Mouse (Mus musculus): ENCODE results near the gene Foxn2. TPM values are rescaled to one million over a fixed set of nuclear protein-coding genes. Genes with fewer than 3 reads are reported as not detected.

Gene Foxn2
- polyA plus RNA-seq, 2 experiments: 4.8 to 8.8 TPM

DNA sequence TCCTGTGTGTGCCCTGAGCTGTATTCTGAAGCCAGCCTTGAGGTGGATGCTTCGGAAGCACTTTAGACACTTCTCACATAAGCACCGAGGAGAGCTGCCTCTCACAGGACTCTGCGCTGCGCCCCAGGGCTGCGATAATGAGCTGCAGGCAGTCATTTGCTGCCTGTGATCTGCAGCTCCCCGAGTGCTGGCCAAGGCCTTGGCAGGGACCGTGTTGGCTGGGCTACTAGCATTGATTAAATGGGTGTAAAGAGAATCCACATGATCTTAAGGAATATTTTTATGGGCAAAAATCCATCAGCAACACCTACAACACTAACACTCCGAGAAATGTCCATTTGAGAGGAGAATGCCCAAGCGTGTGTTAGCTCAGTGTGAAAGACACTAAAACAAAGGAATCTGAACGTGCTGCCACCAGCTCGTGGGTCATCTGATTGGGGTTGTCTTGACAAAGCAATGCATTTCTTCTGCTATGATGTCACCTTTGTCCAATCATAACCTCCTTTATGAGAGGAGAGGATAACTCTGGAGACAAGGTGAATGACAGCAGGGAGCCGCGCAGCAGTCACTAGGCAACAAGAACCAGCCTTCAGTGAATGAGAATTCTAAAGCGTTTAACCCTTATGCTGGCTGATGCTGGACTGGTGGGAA lies 53.7 kb downstream of the Foxn2 start:
- TF ChIP-seq EP300 (IDR thresholded peaks at IDR 0.05; ENCODE audit: low read depth): no peak
- no peak for TF ChIP-seq CTCF (IDR thresholded peaks at IDR 0.05; ENCODE audit: low read depth)
- WGBS (ENCODE audit: insufficient replicate concordance): 79% methylated on average over 14 of the region's 14 CpGs
- no peaks in the 10 kb centered on the region for H3K27me3 ChIP-seq (ENCODE audit: control insufficient read depth, insufficient read depth, low read length)
- H3K36me3 ChIP-seq (replicated peaks; ENCODE audit: control insufficient read depth, insufficient read depth, low read depth): peaks cover 7% of the 10 kb centered on the region
- no peaks in the 10 kb centered on the region for H3K4me1 ChIP-seq (replicated peaks; ENCODE audit: control insufficient read depth in 2 of 2, insufficient read depth in 2 of 2, low read length in 1 of 2)
- no peak overlapping the region for H3K4me3 ChIP-seq (ENCODE audit: insufficient read depth in 1 of 2, low read depth in 2 of 2, low read length in 2 of 2)
- ATAC-seq (ENCODE audit: insufficient read depth) (no peak), DNase-seq (ENCODE audit: low read depth in 3 of 3, low spot score in 3 of 3) (no peak)
- no peak overlapping the region for H3K9ac ChIP-seq (replicated peaks)
- no peaks in the 10 kb centered on the region for H3K9me3 ChIP-seq (ENCODE audit: control insufficient read depth, low read length)
- no peak overlapping the region for H3K4me2 ChIP-seq (ENCODE audit: low read depth)
- no peak overlapping the region for H3K27ac ChIP-seq

DNA sequence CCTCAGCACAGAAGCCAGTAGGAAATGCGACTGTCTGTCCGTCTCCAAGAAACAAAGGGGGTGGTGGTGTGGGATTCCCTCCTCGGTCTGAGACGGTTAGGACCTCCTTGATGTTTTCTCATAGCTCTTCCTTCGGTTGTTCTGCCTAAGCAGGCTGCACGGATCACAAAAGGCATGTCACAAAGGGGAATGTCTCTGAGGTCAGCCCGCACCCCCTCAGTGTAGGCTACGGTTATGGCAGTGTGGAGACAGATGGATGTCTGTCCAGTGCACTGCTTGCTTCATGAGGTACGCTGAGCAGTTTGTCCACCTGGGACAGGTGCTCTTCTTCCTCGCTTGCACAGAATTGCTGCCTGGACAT lies 54.2 kb downstream of the Foxn2 start:
- Histone ChIP-seq H3K4me1 (replicated peaks; ENCODE audit: control insufficient read depth in 2 of 2, insufficient read depth in 2 of 2, low read length in 1 of 2) (no peaks in the 10 kb centered on the region), H3K36me3 (replicated peaks; ENCODE audit: control insufficient read depth, insufficient read depth, low read depth) (peaks cover 7% of the 10 kb centered on the region), H3K9ac (replicated peaks) (no peak overlapping the region), H3K9me3 (ENCODE audit: control insufficient read depth, low read length) (no peaks in the 10 kb centered on the region), H3K27me3 (ENCODE audit: control insufficient read depth, insufficient read depth, low read length) (no peaks in the 10 kb centered on the region), H3K27ac (no peak overlapping the region), H3K4me2 (ENCODE audit: low read depth) (no peak overlapping the region), H3K4me3 (ENCODE audit: insufficient read depth in 1 of 2, low read depth in 2 of 2, low read length in 2 of 2) (no peak overlapping the region)
- WGBS (ENCODE audit: insufficient replicate concordance): 84% methylated on average over 10 of the region's 10 CpGs
- no peak for TF ChIP-seq CTCF (IDR thresholded peaks at IDR 0.05; ENCODE audit: low read depth)
- TF ChIP-seq EP300 (IDR thresholded peaks at IDR 0.05; ENCODE audit: low read depth): no peak
- ATAC-seq (ENCODE audit: insufficient read depth): no peak
- no peak for DNase-seq (ENCODE audit: low read depth in 3 of 3, low spot score in 3 of 3)

- H3K27me3 ChIP-seq (ENCODE audit: control insufficient read depth, insufficient read depth, low read length): no peaks in the 10 kb centered on the region
- no peaks in the 10 kb centered on the region; the same call in 1 of the 2 replicates for H3K36me3 ChIP-seq (replicated peaks; ENCODE audit: control insufficient read depth, insufficient read depth, low read depth)
- H3K4me1 ChIP-seq (replicated peaks; ENCODE audit: control insufficient read depth in 2 of 2, insufficient read depth in 2 of 2, low read length in 1 of 2): no peaks in the 10 kb centered on the region
- WGBS (ENCODE audit: insufficient replicate concordance): 54% methylated on average over 5 of the region's 5 CpGs
- no peak overlapping the region for H3K27ac ChIP-seq
- no peaks in the 10 kb centered on the region for H3K9me3 ChIP-seq (ENCODE audit: control insufficient read depth, low read length)
- H3K9ac ChIP-seq (replicated peaks): no peak overlapping the region
- H3K4me3 ChIP-seq (ENCODE audit: insufficient read depth in 1 of 2, low read depth in 2 of 2, low read length in 2 of 2): no peak overlapping the region
- H3K4me2 ChIP-seq (ENCODE audit: low read depth): no peak overlapping the region
- TF ChIP-seq EP300 (IDR thresholded peaks at IDR 0.05; ENCODE audit: low read depth): no peak
- TF ChIP-seq CTCF (IDR thresholded peaks at IDR 0.05; ENCODE audit: low read depth): no peak
- no peak for ATAC-seq (ENCODE audit: insufficient read depth)
- no peak for DNase-seq (ENCODE audit: low read depth in 3 of 3, low spot score in 3 of 3)
Observed at GRCm38 (mm10) chr17:88498090-88498682, 57.7 kb downstream of the Foxn2 start.

DNA sequence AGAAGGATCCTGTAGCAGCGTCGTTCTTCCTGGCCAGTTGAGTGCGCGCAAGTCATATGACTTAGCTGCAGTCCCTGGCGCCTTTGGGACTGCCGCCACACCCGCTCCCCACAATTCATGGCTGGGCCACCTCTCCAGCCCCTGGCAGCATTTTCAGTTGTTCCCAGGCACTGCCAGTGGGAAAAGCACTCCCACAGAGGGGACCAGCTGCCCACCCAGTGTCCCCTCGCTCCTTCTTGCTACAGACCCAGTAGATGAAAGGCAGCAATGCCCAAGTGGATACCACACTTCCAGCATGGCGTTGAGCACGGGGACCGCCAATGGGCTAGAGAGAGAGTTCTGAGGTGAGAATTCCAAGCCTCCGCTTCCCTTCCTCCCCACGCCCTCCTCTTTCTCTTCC lies 63.5 kb downstream of the Foxn2 start:
- Histone ChIP-seq H3K27me3 (ENCODE audit: control insufficient read depth, insufficient read depth, low read length) (no peaks in the 10 kb centered on the region), H3K36me3 (replicated peaks; ENCODE audit: control insufficient read depth, insufficient read depth, low read depth) (no peaks in the 10 kb centered on the region), H3K9me3 (ENCODE audit: control insufficient read depth, low read length) (no peaks in the 10 kb centered on the region), H3K4me2 (ENCODE audit: low read depth) (no peak overlapping the region), H3K4me3 (ENCODE audit: insufficient read depth in 1 of 2, low read depth in 2 of 2, low read length in 2 of 2) (no peak overlapping the region), H3K9ac (replicated peaks) (no peak overlapping the region), H3K4me1 (replicated peaks; ENCODE audit: control insufficient read depth in 2 of 2, insufficient read depth in 2 of 2, low read length in 1 of 2) (no peaks in the 10 kb centered on the region), H3K27ac (no peak overlapping the region)
- 88% methylated on average over 13 of the region's 13 CpGs for WGBS (ENCODE audit: insufficient replicate concordance)
- no peak for ATAC-seq (ENCODE audit: insufficient read depth)
- no peak for TF ChIP-seq CTCF (IDR thresholded peaks at IDR 0.05; ENCODE audit: low read depth)
- no peak for TF ChIP-seq EP300 (IDR thresholded peaks at IDR 0.05; ENCODE audit: low read depth)
- DNase-seq (ENCODE audit: low read depth in 3 of 3, low spot score in 3 of 3): no peak

GRCm38 (mm10) chr17:88505275-88505723 lies 64.8 kb downstream of the Foxn2 start:
- Histone ChIP-seq H3K27me3 (ENCODE audit: control insufficient read depth, insufficient read depth, low read length) (no peaks in the 10 kb centered on the region), H3K4me3 (ENCODE audit: insufficient read depth in 1 of 2, low read depth in 2 of 2, low read length in 2 of 2) (no peak overlapping the region), H3K4me2 (ENCODE audit: low read depth) (no peak overlapping the region), H3K27ac (no peak overlapping the region), H3K4me1 (replicated peaks; ENCODE audit: control insufficient read depth in 2 of 2, insufficient read depth in 2 of 2, low read length in 1 of 2) (no peaks in the 10 kb centered on the region), H3K9ac (replicated peaks) (no peak overlapping the region), H3K36me3 (replicated peaks; ENCODE audit: control insufficient read depth, insufficient read depth, low read depth) (no peaks in the 10 kb centered on the region), H3K9me3 (ENCODE audit: control insufficient read depth, low read length) (no peaks in the 10 kb centered on the region)
- ATAC-seq (ENCODE audit: insufficient read depth): no peak
- 36% methylated on average over 10 of the region's 10 CpGs for WGBS (ENCODE audit: insufficient replicate concordance)
- TF ChIP-seq EP300 (IDR thresholded peaks at IDR 0.05; ENCODE audit: low read depth) (no peak), CTCF (IDR thresholded peaks at IDR 0.05; ENCODE audit: low read depth) (no peak)
- DNase-seq (ENCODE audit: low read depth in 3 of 3, low spot score in 3 of 3): no peak

Measured in liver, embryonic 14.5 days (tissue).